Mouse (Mus musculus) embryonic stem cell, embryonic (primary cell): ENCODE measurements around the gene Nfkbid.

Source experiments
- CTCF ChIA-PET, 4 experiments: fragments of 300-600 bp in 2 of 4; fragments of 350-600 bp in 2 of 4; sonication (Branson Sonifier 250); formaldehyde crosslinking; loops; one replicate each; lab custom pipeline; 2022; ENCODE audit warnings: inconsistent platforms in 2 of 4; lab: Charles Lee
- POLR2A ChIA-PET, 4 experiments: fragments of 300-600 bp in 2 of 4; fragments of 350-600 bp in 2 of 4; sonication (Branson Sonifier 250); formaldehyde crosslinking; loops; one replicate each; lab custom pipeline; 2022; ENCODE audit warnings: antibody characterized with exemption in 4 of 4, inconsistent platforms in 1 of 4; lab: Charles Lee

Nfkbid gene

GRCm38 (mm10) chr7:30444154-30444970, 22.8 kb downstream of the Nfkbid start:
- CTCF ChIA-PET: interaction anchor here (0.5 to 2.8 kb wide), 26 partner anchors 8 to 500 kb away, joined by 3 to 13 read pairs (median 4); no protein-coding TSS in a partner anchor
- POLR2A ChIA-PET: interaction anchor here in 3 of 4 experiments (0.6 to 4.0 kb wide), 33 partner anchors 9 to 388 kb away, joined by 3 to 51 read pairs (median 4); partner anchors contain the start of genes Wdr62 (in 2 of the 3), Cox6b1 (in 1 of the 3), Haus5 (in 1 of the 3) and Hspb6 (in 1 of the 3)

- CTCF ChIA-PET: interaction anchor here in 3 of 4 experiments (0.5 to 2.8 kb wide), 26 partner anchors 9 to 501 kb away, joined by 3 to 13 read pairs (median 4); no protein-coding TSS in a partner anchor
- POLR2A ChIA-PET: interaction anchor here (0.5 to 4.0 kb wide), 37 partner anchors 8 to 387 kb away, joined by 3 to 51 read pairs (median 4); partner anchors contain the start of genes Nphs1 (in 3 of the 4), Kirrel2 (in 2 of the 4), Wdr62 (in 2 of the 4) and Cox6b1 (in 1 of the 4)
Measured at GRCm38 (mm10) chr7:30444971-30445751, 23.6 kb downstream of the Nfkbid start, which contains the start of gene Aplp1. Gene Aplp1, minus strand, starts transcription at chr7:30445535.

- POLR2A ChIA-PET: interaction anchor here in 3 of 4 experiments (0.6 to 1.0 kb wide), 3 partner anchors 13 to 41 kb away, joined by 3 to 7 read pairs (median 3); no protein-coding TSS in a partner anchor
- CTCF ChIA-PET: interaction anchor here in 1 of 4 experiments (0.6 kb wide), 1 partner anchor 309 kb away, joined by 4 read pairs; no protein-coding TSS in a partner anchor
Measured at GRCm38 (mm10) chr7:30450241-30450640, 28.7 kb downstream of the Nfkbid start.

GRCm38 (mm10) chr7:30453327-30453726, 31.8 kb downstream of the Nfkbid start:
- ChIA-PET CTCF (interaction anchor here (0.5 to 1.6 kb wide), 9 partner anchors 8 to 264 kb away, joined by 3 to 10 read pairs (median 3); partner anchors contain the start of gene Aplp1 (in 1 of the 4)), POLR2A (interaction anchor here in 2 of 4 experiments (0.8 to 5.8 kb wide), 9 partner anchors 9 to 154 kb away, joined by 3 to 51 read pairs (median 7); partner anchors contain the start of genes Aplp1 (in 2 of the 2) and E130208F15Rik (in 1 of the 2))

GRCm38 (mm10) chr7:30453766-30454165, 32.2 kb downstream of the Nfkbid start:
- ChIA-PET POLR2A (interaction anchor here in 3 of 4 experiments (0.8 to 5.8 kb wide), 12 partner anchors 9 to 154 kb away, joined by 3 to 51 read pairs (median 6); partner anchors contain the start of genes Aplp1 (in 2 of the 3) and E130208F15Rik (in 1 of the 3)), CTCF (interaction anchor here (0.5 to 1.6 kb wide), 8 partner anchors 8 to 264 kb away, joined by 3 to 10 read pairs (median 4); partner anchors contain the start of gene Aplp1 (in 1 of the 4))

- ChIA-PET POLR2A (interaction anchor here in 3 of 4 experiments (0.8 to 5.8 kb wide), 11 partner anchors 9 to 155 kb away, joined by 3 to 51 read pairs (median 5); partner anchors contain the start of genes Aplp1 (in 2 of the 3) and E130208F15Rik (in 1 of the 3)), CTCF (interaction anchor here in 1 of 4 experiments (1.2 to 1.6 kb wide), 3 partner anchors 9 to 101 kb away, joined by 3 to 5 read pairs (median 4); partner anchors contain the start of gene Aplp1)
Measured at GRCm38 (mm10) chr7:30454259-30454658, 32.7 kb downstream of the Nfkbid start.

- CTCF ChIA-PET: interaction anchor here in 3 of 4 experiments (0.6 to 3.6 kb wide), 12 partner anchors 12 to 151 kb away, joined by 3 to 10 read pairs (median 5); no protein-coding TSS in a partner anchor
- POLR2A ChIA-PET: interaction anchor here (0.6 to 5.8 kb wide), 15 partner anchors 10 to 262 kb away, joined by 3 to 51 read pairs (median 4); partner anchors contain the start of genes Aplp1 (in 3 of the 4), Clip3 (in 1 of the 4), Cox6b1 (in 1 of the 4) and Thap8 (in 1 of the 4)
Measured at GRCm38 (mm10) chr7:30456487-30456886, 35.0 kb downstream of the Nfkbid start.

GRCm38 (mm10) chr7:30456911-30457628, 35.5 kb downstream of the Nfkbid start:
- POLR2A ChIA-PET: interaction anchor here (0.6 to 5.8 kb wide), 14 partner anchors 9 to 169 kb away, joined by 4 to 51 read pairs (median 5); partner anchors contain the start of genes Aplp1 (in 2 of the 4), Cox6b1 (in 1 of the 4) and E130208F15Rik (in 1 of the 4)

GRCm38 (mm10) chr7:30457629-30458330, 36.2 kb downstream of the Nfkbid start, which contains the start of the genes Kirrel2 and Nphs1:
Gene Kirrel2, minus strand, starts transcription at chr7:30457690.
Gene Nphs1, plus strand, starts transcription at chr7:30458315.
- CTCF ChIA-PET: interaction anchor here in 2 of 4 experiments (1.0 to 3.6 kb wide), 6 partner anchors 8 to 309 kb away, joined by 3 to 10 read pairs (median 4); no protein-coding TSS in a partner anchor
- POLR2A ChIA-PET: interaction anchor here (0.5 to 5.8 kb wide), 14 partner anchors 8 to 168 kb away, joined by 3 to 51 read pairs (median 4); partner anchors contain the start of genes Aplp1 (in 3 of the 4), Cox6b1 (in 1 of the 4) and E130208F15Rik (in 1 of the 4)

More at GRCm38 (mm10) chr7:30456911-30457628, 35.5 kb downstream of the Nfkbid start:
- CTCF ChIA-PET: interaction anchor here in 3 of 4 experiments (0.6 to 3.6 kb wide), 10 partner anchors 9 to 310 kb away, joined by 3 to 10 read pairs (median 4); no protein-coding TSS in a partner anchor

- ChIA-PET CTCF (interaction anchor here in 2 of 4 experiments (0.6 to 1.5 kb wide), 4 partner anchors 12 to 127 kb away, joined by 3 to 5 read pairs (median 4); no protein-coding TSS in a partner anchor), POLR2A (interaction anchor here in 2 of 4 experiments (0.6 to 1.1 kb wide), 5 partner anchors 15 to 1562 kb away, joined by 3 to 5 read pairs (median 3); no protein-coding TSS in a partner anchor)
Measured at GRCm38 (mm10) chr7:30459484-30459883, 38.0 kb downstream of the Nfkbid start.

GRCm38 (mm10) chr7:30463568-30463967, 42.0 kb downstream of the Nfkbid start:
- POLR2A ChIA-PET: interaction anchor here (0.5 to 2.2 kb wide), 12 partner anchors 8 to 183 kb away, joined by 3 to 9 read pairs (median 4); partner anchors contain the start of genes Aplp1 (in 1 of the 4) and Wdr62 (in 1 of the 4)

GRCm38 (mm10) chr7:30463996-30464395, 42.5 kb downstream of the Nfkbid start:
- ChIA-PET CTCF (interaction anchor here in 3 of 4 experiments (0.6 to 1.1 kb wide), 4 partner anchors 8 to 152 kb away, joined by 3 to 6 read pairs (median 3); no protein-coding TSS in a partner anchor), POLR2A (interaction anchor here (0.5 to 2.2 kb wide), 13 partner anchors 8 to 131 kb away, joined by 3 to 9 read pairs (median 5); partner anchors contain the start of gene Aplp1 (in 1 of the 4))

More at GRCm38 (mm10) chr7:30463568-30463967, 42.0 kb downstream of the Nfkbid start:
- CTCF ChIA-PET: interaction anchor here in 3 of 4 experiments (0.6 to 1.1 kb wide), 5 partner anchors 9 to 171 kb away, joined by 3 to 6 read pairs (median 3); no protein-coding TSS in a partner anchor

- ChIA-PET CTCF (interaction anchor here in 3 of 4 experiments (1.1 to 1.9 kb wide), 6 partner anchors 7 to 152 kb away, joined by 3 to 8 read pairs (median 4); partner anchors contain the start of genes Kirrel2 (in 1 of the 3) and Nphs1 (in 1 of the 3)), POLR2A (interaction anchor here (0.7 to 3.7 kb wide), 17 partner anchors 7 to 372 kb away, joined by 3 to 23 read pairs (median 3); partner anchors contain the start of genes Kirrel2 (in 2 of the 4), Nphs1 (in 2 of the 4), Cox6b1 (in 1 of the 4) and Nfkbid (in 1 of the 4))
Measured at GRCm38 (mm10) chr7:30464816-30465300, 43.3 kb downstream of the Nfkbid start.

GRCm38 (mm10) chr7:30472411-30472810, 50.9 kb downstream of the Nfkbid start:
- CTCF ChIA-PET: interaction anchor here (0.6 to 2.3 kb wide), 52 partner anchors 9 to 231 kb away, joined by 3 to 26 read pairs (median 4); partner anchors contain the start of genes Aplp1 (in 2 of the 4), E130208F15Rik (in 1 of the 4), Hspb6 (in 1 of the 4) and Kirrel2 (in 1 of the 4)
- POLR2A ChIA-PET: interaction anchor here in 3 of 4 experiments (0.9 to 1.4 kb wide), 3 partner anchors 9 to 36 kb away, joined by 3 to 11 read pairs (median 3); partner anchors contain the start of gene Aplp1 (in 1 of the 3)
